Mouse (Mus musculus) ES-E14 (cell line): ENCODE data around the gene Fopnl.

ENCODE experiments used
- CHD2 ChIP-seq: IDR thresholded peaks from 2 replicates; pipeline ENCODE4 v1.6.1; 2014; ENCODE audit warnings: mild to moderate bottlenecking, low read depth, low read length, inconsistent platforms
- MAFK ChIP-seq: IDR thresholded peaks from 2 replicates; pipeline ENCODE4 v1.6.1; 2014; ENCODE audit warnings: mild to moderate bottlenecking, low read depth, low read length, inconsistent platforms; ENCODE audit not compliant: insufficient read depth

DNA sequence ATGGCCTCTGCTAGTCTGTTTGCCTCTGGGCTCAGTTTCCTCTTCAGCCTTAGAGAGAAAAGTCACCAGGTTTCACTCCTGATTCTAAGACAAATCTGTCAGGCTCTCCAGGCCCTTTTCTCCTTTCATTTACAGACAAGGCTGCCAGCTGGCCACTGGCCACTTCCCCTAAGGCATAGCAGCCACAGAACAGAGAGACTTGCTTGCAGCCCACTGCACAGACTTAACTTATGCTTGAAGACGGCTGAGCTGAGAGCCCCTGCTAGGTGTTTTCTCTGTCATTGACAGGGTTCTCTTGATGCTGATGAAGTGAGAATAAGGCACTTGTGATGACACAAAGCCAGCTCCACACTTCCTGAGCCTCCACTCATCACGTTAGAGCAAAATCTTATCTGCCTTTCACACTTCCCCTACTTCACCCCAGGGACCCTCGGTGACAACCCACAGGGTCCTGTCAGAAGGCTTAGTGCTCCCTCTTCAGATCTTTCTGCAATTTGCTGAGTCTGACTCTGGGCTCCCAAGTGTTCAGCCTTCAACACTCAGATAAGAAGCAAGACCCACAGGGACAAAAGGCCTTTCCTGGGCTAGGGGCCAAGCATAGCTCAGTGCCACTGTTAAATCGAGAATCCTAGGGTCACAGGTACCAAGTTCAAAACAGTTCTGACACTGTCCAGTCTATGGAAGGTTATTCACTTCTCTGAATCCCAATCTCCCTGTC, 51.8 kb downstream of the Fopnl start:
- TF ChIP-seq CHD2 (no peak), MAFK (no peak)
